Mouse (Mus musculus) urinary bladder, postnatal 0 days (tissue): ENCODE measurements around the gene Bzw2. TPM values are rescaled to one million over a fixed set of nuclear protein-coding genes. Genes with fewer than 3 reads are reported as not detected.

Source experiments
- polyA plus RNA-seq: library from polyadenylated mRNA; unstranded; fragments of >200 nt; fragmentation: Nextera tagmentation; extraction: Ambion mirVana; gene quantifications from 2 replicates; pipeline ENCODE4 v1.2.1, GENCODE M21; 2015

The Bzw2 gene
- polyA plus RNA-seq: 140 and 169 TPM in 2 replicates

DNA sequence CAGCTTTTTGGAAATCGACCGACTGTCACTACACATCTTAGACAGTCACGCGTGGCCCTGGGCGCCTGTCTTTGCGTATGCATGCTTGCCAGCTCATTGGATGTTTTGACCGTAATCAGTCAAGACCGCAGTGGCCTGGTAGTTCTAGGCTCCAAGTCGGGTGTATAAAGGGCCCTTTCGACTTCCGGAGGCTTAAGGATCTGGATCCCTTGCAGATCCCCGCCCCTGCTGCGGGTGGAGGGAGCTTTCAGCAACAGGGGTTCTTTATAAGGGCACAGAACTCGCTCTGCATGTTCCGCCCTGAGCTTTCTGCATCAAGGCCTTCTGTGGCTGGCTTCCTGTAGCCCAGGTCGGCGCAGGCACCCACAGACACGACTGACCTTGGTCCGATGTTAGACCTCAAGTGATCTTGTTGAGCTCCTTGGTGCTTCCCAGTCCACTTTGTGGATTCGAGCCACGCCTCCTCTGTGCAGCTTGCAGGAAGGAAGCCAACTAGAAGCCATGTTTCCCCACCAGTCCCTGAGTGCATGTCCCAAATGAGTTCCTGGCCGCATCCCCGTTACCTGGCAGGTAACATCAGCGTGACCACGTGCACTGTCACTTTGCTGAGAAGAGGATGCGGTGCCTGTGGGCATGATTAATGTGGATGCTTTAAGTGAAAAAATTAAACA lies at the start of gene Bzw2:
Bzw2 (minus strand) TSS at position 443 of the 671 bp plus-strand sequence.

DNA sequence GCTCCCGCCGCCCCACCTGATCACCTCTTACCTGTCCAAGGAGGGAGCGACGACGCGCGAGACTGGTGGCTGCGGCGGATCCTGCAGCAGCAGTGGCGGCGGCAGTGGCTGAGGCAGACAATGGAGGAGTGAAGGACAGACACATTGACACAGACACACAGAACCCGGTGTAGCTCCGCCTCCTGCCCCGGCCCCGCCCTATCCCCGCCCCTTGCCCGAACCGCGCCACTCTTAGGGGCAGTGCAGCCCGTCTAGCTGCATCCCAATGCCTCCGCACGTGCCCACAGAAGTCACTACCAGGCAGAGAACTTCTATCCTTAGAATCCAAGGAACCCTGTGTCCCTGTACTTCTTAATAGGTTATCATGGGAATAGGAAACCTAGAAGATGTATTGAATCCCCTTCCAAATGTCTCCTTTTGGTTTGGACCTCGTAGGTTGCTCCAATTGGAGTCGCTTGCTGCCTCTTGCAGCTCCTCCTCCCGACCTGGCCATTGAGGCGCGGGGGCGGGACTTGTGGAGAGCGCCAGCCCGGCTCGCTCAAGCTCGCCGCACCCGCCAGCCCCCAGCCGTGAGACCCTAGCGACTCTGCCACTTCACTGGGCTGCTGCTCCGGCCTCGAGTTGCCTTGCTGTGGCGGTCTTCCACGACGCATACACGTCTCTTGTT lies 1.1 kb downstream of the Bzw2 start, which contains the start of gene Ankmy2:
Ankmy2 (plus strand) TSS at position 478 of the 667 bp plus-strand sequence.

GRCm38 (mm10) chr12:36042348-36042778 lies 115.5 kb downstream of the Bzw2 start, which contains the start of gene Tspan13:
Gene Tspan13, minus strand, starts transcription at chr12:36042500.

Other genes starting within 250 kb of the Bzw2 start
- gene Agr3, start 232.5 kb downstream of the Bzw2 start, polyA plus RNA-seq: not detected in 2 replicates
- gene Agr2, start 165.2 kb downstream of the Bzw2 start, polyA plus RNA-seq: 7.1 and 7.6 TPM in 2 replicates
- 102 and 129 TPM in 2 replicates for gene Tspan13, start 115.6 kb downstream of the Bzw2 start, polyA plus RNA-seq
- gene Ankmy2, start 966 bp downstream of the Bzw2 start, polyA plus RNA-seq: 33.4 and 36.4 TPM in 2 replicates
- gene Lrrc72, start 95.3 kb upstream of the Bzw2 start, polyA plus RNA-seq: not detected in 2 replicates
- gene Sostdc1, start 156.1 kb upstream of the Bzw2 start, polyA plus RNA-seq: 20.6 and 29.3 TPM in 2 replicates
- gene Ispd, start 223.4 kb upstream of the Bzw2 start, polyA plus RNA-seq: 9.0 and 9.9 TPM in 2 replicates
- gene D630036H23Rik, start 224.1 kb upstream of the Bzw2 start, polyA plus RNA-seq: 2.6 and 3.7 TPM in 2 replicates